Mouse (Mus musculus): ENCODE data around the gene Rapsn.

- TF ChIP-seq MAX (IDR thresholded peaks at IDR 0.05; ENCODE audit: low read length) (no peak), TCF12 (IDR thresholded peaks at IDR 0.05; ENCODE audit: low read depth, low read length) (no peak), POLR2A (IDR thresholded peaks at IDR 0.05; ENCODE audit: control insufficient read depth in 1 of 2, insufficient read depth in 1 of 2, low read depth in 1 of 2, low read length in 2 of 2, poor library complexity in 1 of 2) (no peak)
These were observed 26.5 kb downstream of the Rapsn start for GRCm38 (mm10) chr2:91061849-91062481.

Measured in MEL (cell line).